Mouse (Mus musculus) liver, postnatal 0 days (tissue): Measurements from ENCODE around the gene Olfr1199. TPM values are rescaled to one million over a fixed set of nuclear protein-coding genes. Genes with fewer than 3 reads are reported as not detected.

Experiments
- ATAC-seq: fragments of 200-750 bp; cut with Nextera tagmentation; 2 replicates; pipeline ENCODE4 v1.8.0; 2017; ENCODE audit warnings: mild to moderate bottlenecking, moderate library complexity
- DNase-seq: peaks from one replicate; pipeline ENCODE4 v3.0.0-alpha.2; 2016
- H3K27ac ChIP-seq: fragments of 300-500 bp; sonication (generic); 2 replicates; pipeline ENCODE4 v1.5.1; 2014; ENCODE audit warnings: antibody characterized with exemption, moderate library complexity, mild to moderate bottlenecking, low read depth
- H3K27me3 ChIP-seq: fragments of 300-500 bp; sonication (generic); 2 replicates; pipeline ENCODE4 v1.6.1; 2014; ENCODE audit warnings: low read length, control low read depth, mixed read lengths; ENCODE audit not compliant: insufficient read depth
- H3K36me3 ChIP-seq: fragments of 300-500 bp; sonication (generic); replicated peaks from 2 replicates; pipeline ENCODE4 v1.6.1; 2014; ENCODE audit warnings: mild to moderate bottlenecking, control low read depth, low read length, moderate library complexity, mixed read lengths; ENCODE audit not compliant: insufficient read depth
- H3K4me1 ChIP-seq: fragments of 300-500 bp; sonication (generic); 2 replicates; pipeline ENCODE4 v1.6.1; 2014; ENCODE audit warnings: antibody characterized with exemption, mild to moderate bottlenecking, control low read depth; ENCODE audit not compliant: insufficient read depth
- H3K4me2 ChIP-seq: fragments of 300-500 bp; sonication (generic); 2 replicates; pipeline ENCODE4 v1.6.1; 2014; ENCODE audit warnings: low read depth, mild to moderate bottlenecking, low read length, moderate library complexity, mixed read lengths
- H3K4me3 ChIP-seq: fragments of 300-500 bp; sonication (generic); 2 replicates; pipeline ENCODE4 v1.5.1; 2014; ENCODE audit warnings: low read depth, low read length
- H3K9ac ChIP-seq: fragments of 300-500 bp; sonication (generic); replicated peaks from 2 replicates; pipeline ENCODE4 v1.6.1; 2014; ENCODE audit warnings: mild to moderate bottlenecking, moderate library complexity
- H3K9me3 ChIP-seq: fragments of 300-500 bp; sonication (generic); 2 replicates; pipeline ENCODE4 v1.6.1; 2016; ENCODE audit warnings: mild to moderate bottlenecking, control low read depth, low read length, mixed read lengths
- CTCF ChIP-seq: sonication (generic); IDR thresholded peaks from 2 replicates; pipeline ENCODE4 v1.5.1; 2016; ENCODE audit warnings: antibody characterized with exemption, low read depth
- EP300 ChIP-seq: IDR thresholded peaks from 2 replicates; pipeline ENCODE4 v1.6.1; 2016; ENCODE audit warnings: antibody characterized with exemption, low read depth, mild to moderate bottlenecking
- WGBS: fragments of 180-500 bp; shearing (Covaris S2); extraction: QIAGEN DNeasy Blood & Tissue Kit; methylation state at CpG from one replicate; pipeline ENCODE4 v1.1.7; 2014; ENCODE audit not compliant: insufficient replicate concordance; 5-methylcytosine and 5-hydroxymethylcytosine counted together
- polyA plus RNA-seq: library from polyadenylated mRNA; unstranded; fragments of >200 nt; fragmentation: Nextera tagmentation; extraction: Ambion mirVana; gene quantifications from 2 replicates; pipeline ENCODE4 v1.2.1, GENCODE M21; 2015

Gene Olfr1199
- not detected in 2 replicates for polyA plus RNA-seq

- Histone ChIP-seq H3K4me3 (no peak within 1 kb of the TSS), H3K27me3 (no peaks in the 10 kb centered on the region), H3K36me3 (no peaks in the 10 kb centered on the region), H3K9me3 (no peaks in the 10 kb centered on the region), H3K4me2 (no peak within 1 kb of the TSS), H3K4me1 (no peaks in the 10 kb centered on the region), H3K27ac (no peak within 1 kb of the TSS), H3K9ac (no peak within 1 kb of the TSS)
- TF ChIP-seq CTCF (no peak), EP300 (no peak)
- no peak for ATAC-seq
- no peak for DNase-seq
- WGBS: 87% methylated on average over 2 of the region's 2 CpGs
Measured at GRCm38 (mm10) chr2:88760369-88760768, at the start of gene Olfr1199. TSS of gene Olfr1199 (minus strand) at chr2:88760469.

- TF ChIP-seq EP300 (no peak), CTCF (no peak)
- Histone ChIP-seq H3K9me3 (no peaks in the 10 kb centered on the region), H3K9ac (no peak within 1 kb of the TSS), H3K4me2 (no peak within 1 kb of the TSS), H3K27ac (no peak within 1 kb of the TSS), H3K4me1 (no peaks in the 10 kb centered on the region), H3K4me3 (no peak within 1 kb of the TSS), H3K36me3 (no peaks in the 10 kb centered on the region), H3K27me3 (no peaks in the 10 kb centered on the region)
- DNase-seq (no peak), ATAC-seq (no peak)
- 71% methylated on average over 6 of the region's 6 CpGs for WGBS
Measured at GRCm38 (mm10) chr2:88792736-88793135, 32.5 kb upstream of the Olfr1199 start, which contains the start of gene Olfr1201. TSS of gene Olfr1201 (plus strand) at chr2:88793036.

GRCm38 (mm10) chr2:88770388-88770787 is 10.1 kb upstream of the Olfr1199 start, which contains the start of gene Olfr1200:
TSS of gene Olfr1200 (minus strand) at chr2:88770488.
- Histone ChIP-seq H3K4me1 (no peaks in the 10 kb centered on the region), H3K27me3 (no peaks in the 10 kb centered on the region), H3K27ac (no peak within 1 kb of the TSS), H3K9ac (no peak within 1 kb of the TSS), H3K4me3 (no peak within 1 kb of the TSS), H3K9me3 (no peaks in the 10 kb centered on the region), H3K36me3 (no peaks in the 10 kb centered on the region), H3K4me2 (no peak within 1 kb of the TSS)
- TF ChIP-seq EP300 (no peak), CTCF (no peak)
- ATAC-seq (no peak), DNase-seq (no peak)
- 63% methylated on average over 2 of the region's 2 CpGs for WGBS

GRCm38 (mm10) chr2:88751270-88751669 is 9.0 kb downstream of the Olfr1199 start, which contains the start of gene Olfr1198:
TSS of gene Olfr1198 (minus strand) at chr2:88751370.
- H3K27ac ChIP-seq: no peak within 1 kb of the TSS
- H3K4me3 ChIP-seq: no peak within 1 kb of the TSS
- whole genome bisulfite sequencing: 84% methylated on average over 2 of the region's 2 CpGs
- H3K36me3 ChIP-seq: no peaks in the 10 kb centered on the region
- DNase-seq (no peak), ATAC-seq (no peak)
- no peaks in the 10 kb centered on the region for H3K9me3 ChIP-seq
- TF ChIP-seq CTCF: no peak
- no peak for TF ChIP-seq EP300
- no peaks in the 10 kb centered on the region for H3K4me1 ChIP-seq
- H3K4me2 ChIP-seq: no peak within 1 kb of the TSS
- no peaks in the 10 kb centered on the region for H3K27me3 ChIP-seq
- H3K9ac ChIP-seq: no peak within 1 kb of the TSS

GRCm38 (mm10) chr2:88743379-88743778 is 16.9 kb downstream of the Olfr1199 start:
- no peaks in the 10 kb centered on the region for H3K27me3 ChIP-seq
- no peak overlapping the region for H3K4me3 ChIP-seq
- 66% methylated on average over 3 of the region's 3 CpGs for WGBS
- ATAC-seq (no peak), DNase-seq (no peak)
- H3K9me3 ChIP-seq: no peaks in the 10 kb centered on the region
- H3K27ac ChIP-seq: no peak overlapping the region
- H3K4me2 ChIP-seq: no peak overlapping the region
- H3K4me1 ChIP-seq: no peaks in the 10 kb centered on the region
- H3K9ac ChIP-seq: no peak overlapping the region
- TF ChIP-seq CTCF (no peak), EP300 (no peak)
- H3K36me3 ChIP-seq: no peaks in the 10 kb centered on the region

GRCm38 (mm10) chr2:88732266-88732665 is 28.0 kb downstream of the Olfr1199 start, which contains the start of gene Olfr1197:
TSS of gene Olfr1197 (minus strand) at chr2:88732366.
- no peak for TF ChIP-seq EP300
- TF ChIP-seq CTCF: no peak
- WGBS: 78% methylated on average over 1 of the region's 1 CpGs
- no peak within 1 kb of the TSS for H3K4me2 ChIP-seq

GRCm38 (mm10) chr2:88704497-88704896 is 55.8 kb downstream of the Olfr1199 start, which contains the start of gene Olfr1196:
TSS of gene Olfr1196 (minus strand) at chr2:88704597.
- 80% methylated on average over 2 of the region's 2 CpGs for WGBS
- Histone ChIP-seq H3K4me1 (no peaks in the 10 kb centered on the region), H3K9me3 (no peaks in the 10 kb centered on the region), H3K9ac (no peak within 1 kb of the TSS), H3K4me2 (no peak within 1 kb of the TSS), H3K36me3 (no peaks in the 10 kb centered on the region), H3K27ac (no peak within 1 kb of the TSS), H3K27me3 (no peaks in the 10 kb centered on the region), H3K4me3 (no peak within 1 kb of the TSS)
- TF ChIP-seq CTCF: no peak
- TF ChIP-seq EP300: no peak
- DNase-seq (no peak), ATAC-seq (no peak)

More at GRCm38 (mm10) chr2:88732266-88732665, 28.0 kb downstream of the Olfr1199 start, which contains the start of gene Olfr1197:
- Histone ChIP-seq H3K4me1 (no peaks in the 10 kb centered on the region), H3K36me3 (no peaks in the 10 kb centered on the region), H3K9ac (no peak within 1 kb of the TSS), H3K27me3 (no peaks in the 10 kb centered on the region), H3K4me3 (no peak within 1 kb of the TSS), H3K9me3 (no peaks in the 10 kb centered on the region), H3K27ac (no peak within 1 kb of the TSS)
- ATAC-seq (no peak), DNase-seq (no peak)

Other genes starting within 250 kb of the Olfr1199 start
- gene Olfr1186, start 241.9 kb downstream of the Olfr1199 start, polyA plus RNA-seq: not detected in 2 replicates
- gene Olfr1188, start 203.5 kb downstream of the Olfr1199 start, polyA plus RNA-seq: not detected in 2 replicates
- gene Olfr1189, start 174.0 kb downstream of the Olfr1199 start, polyA plus RNA-seq: not detected in 2 replicates
- not detected in 2 replicates for gene Olfr1191-ps1, start 119.9 kb downstream of the Olfr1199 start, polyA plus RNA-seq
- not detected in 2 replicates for gene Olfr1192-ps1, start 112.0 kb downstream of the Olfr1199 start, polyA plus RNA-seq
- gene Olfr1193, start 84.8 kb downstream of the Olfr1199 start, polyA plus RNA-seq: not detected in 2 replicates
- gene Olfr1195, start 71.3 kb downstream of the Olfr1199 start, polyA plus RNA-seq: not detected in 2 replicates
- gene Olfr1196, start 55.9 kb downstream of the Olfr1199 start, polyA plus RNA-seq: not detected in 2 replicates
- gene Olfr1197, start 28.1 kb downstream of the Olfr1199 start, polyA plus RNA-seq: not detected in 2 replicates
- gene Olfr1198, start 9.1 kb downstream of the Olfr1199 start, polyA plus RNA-seq: not detected in 2 replicates
- gene Olfr1200, start 10.0 kb upstream of the Olfr1199 start, polyA plus RNA-seq: not detected in 2 replicates
- gene Olfr1201, start 32.6 kb upstream of the Olfr1199 start, polyA plus RNA-seq: not detected in 2 replicates
- not detected in 2 replicates for gene Olfr1202, start 54.0 kb upstream of the Olfr1199 start, polyA plus RNA-seq
- not detected in 2 replicates for gene Olfr1205, start 69.3 kb upstream of the Olfr1199 start, polyA plus RNA-seq
- gene Olfr1204, start 88.8 kb upstream of the Olfr1199 start, polyA plus RNA-seq: not detected in 2 replicates
- not detected in 2 replicates for gene Olfr1206, start 102.8 kb upstream of the Olfr1199 start, polyA plus RNA-seq
- not detected in 2 replicates for gene Olfr1208, start 141.8 kb upstream of the Olfr1199 start, polyA plus RNA-seq
- gene Olfr1209, start 154.7 kb upstream of the Olfr1199 start, polyA plus RNA-seq: not detected in 2 replicates
- gene Olfr1211, start 177.6 kb upstream of the Olfr1199 start, polyA plus RNA-seq: not detected in 2 replicates
- not detected in 2 replicates for gene Olfr1212, start 193.5 kb upstream of the Olfr1199 start, polyA plus RNA-seq
- not detected in 2 replicates for gene Gm13762, start 219.8 kb upstream of the Olfr1199 start, polyA plus RNA-seq
- not detected in 2 replicates for gene Olfr1214, start 232.2 kb upstream of the Olfr1199 start, polyA plus RNA-seq
- gene Olfr1215, start 246.5 kb upstream of the Olfr1199 start, polyA plus RNA-seq: not detected in 2 replicates